Mouse (Mus musculus) brain, adult 2 months (tissue): ENCODE results near the gene Actr5.

Source experiments
- DNase-seq: peaks from one replicate; pipeline ENCODE4 v3.0.0; 2011; ENCODE audit warnings: low read depth, low spot score

Actr5 gene

GRCm38 (mm10) chr2:158624718-158625222, at the start of gene Actr5:
TSS of gene Actr5 (plus strand) at chr2:158624888.
- DNase-seq, result peak; percentile 97

GRCm38 (mm10) chr2:158579979-158580378, 44.7 kb upstream of the Actr5 start:
- no peak for DNase-seq

GRCm38 (mm10) chr2:158584621-158585358, 39.9 kb upstream of the Actr5 start:
- DNase-seq, result no peak

GRCm38 (mm10) chr2:158588524-158589271, 36.0 kb upstream of the Actr5 start:
- no peak for DNase-seq

- no peak for DNase-seq
These were observed 34.2 kb upstream of the Actr5 start for GRCm38 (mm10) chr2:158590495-158590894.

- peak; percentile 38 for DNase-seq
These were observed 33.4 kb upstream of the Actr5 start for GRCm38 (mm10) chr2:158591286-158591685.

- no peak for DNase-seq
These were observed 31.3 kb upstream of the Actr5 start for GRCm38 (mm10) chr2:158593371-158593770.

- peak; percentile 68 for DNase-seq
These were observed 29.6 kb upstream of the Actr5 start for GRCm38 (mm10) chr2:158595103-158595502.

- no peak for DNase-seq
These were observed 29.1 kb upstream of the Actr5 start for GRCm38 (mm10) chr2:158595577-158595976.

- DNase-seq, result no peak
These were observed 27.9 kb upstream of the Actr5 start for GRCm38 (mm10) chr2:158596803-158597202.

- no peak for DNase-seq
These were observed 24.2 kb upstream of the Actr5 start for GRCm38 (mm10) chr2:158600517-158600916.

GRCm38 (mm10) chr2:158601326-158601725, 23.4 kb upstream of the Actr5 start:
- no peak for DNase-seq

GRCm38 (mm10) chr2:158602663-158603062, 22.0 kb upstream of the Actr5 start:
- no peak for DNase-seq

GRCm38 (mm10) chr2:158606511-158606964, 18.1 kb upstream of the Actr5 start:
- no peak for DNase-seq

- peak; percentile 64 for DNase-seq
These were observed 15.0 kb upstream of the Actr5 start for GRCm38 (mm10) chr2:158609681-158610080.

- peak; percentile 90 for DNase-seq
These were observed 14.0 kb upstream of the Actr5 start, which contains the start of gene Slc32a1 for GRCm38 (mm10) chr2:158610488-158611325. TSS of gene Slc32a1 (plus strand) at chr2:158610767.

- DNase-seq, result no peak
These were observed 13.4 kb upstream of the Actr5 start for GRCm38 (mm10) chr2:158611326-158611719.

- DNase-seq, result peak; percentile 35
These were observed 12.7 kb upstream of the Actr5 start for GRCm38 (mm10) chr2:158611726-158612670.

- no peak for DNase-seq
These were observed 11.9 kb upstream of the Actr5 start for GRCm38 (mm10) chr2:158612671-158613250.
